Mouse (Mus musculus): ENCODE results near the gene Ifitm6.
"Not testable (repeated sequence)": the region's sequence is repeated elsewhere in the genome, so short reads cannot be mapped to it uniquely, and the experiment has no call there.

The Ifitm6 gene

GRCm38 (mm10) chr7:141008312-141008761 lies 9.4 kb downstream of the Ifitm6 start:
- peak; percentile 24 to 54 for DNase-seq

- DNase-seq: no peak
Measured at GRCm38 (mm10) chr7:141006914-141007313, 10.8 kb downstream of the Ifitm6 start.

- no peak for DNase-seq
Measured at GRCm38 (mm10) chr7:141006446-141006845, 11.3 kb downstream of the Ifitm6 start.

GRCm38 (mm10) chr7:141003248-141004010 lies 14.3 kb downstream of the Ifitm6 start:
- no peak for DNase-seq

- DNase-seq: no peak
Measured at GRCm38 (mm10) chr7:141000881-141001708, 16.6 kb downstream of the Ifitm6 start.

GRCm38 (mm10) chr7:140998853-140999700 lies 18.6 kb downstream of the Ifitm6 start:
- DNase-seq: no peak

GRCm38 (mm10) chr7:140997817-140998216 lies 19.9 kb downstream of the Ifitm6 start:
- no peak for DNase-seq

- DNase-seq: no peak
Measured at GRCm38 (mm10) chr7:140991117-140991689, 26.5 kb downstream of the Ifitm6 start.

- no peak for DNase-seq
Measured at GRCm38 (mm10) chr7:140990622-140991021, 27.1 kb downstream of the Ifitm6 start.

GRCm38 (mm10) chr7:140990185-140990584 lies 27.5 kb downstream of the Ifitm6 start:
- no peak for DNase-seq

GRCm38 (mm10) chr7:140989022-140989421 lies 28.7 kb downstream of the Ifitm6 start:
- no peak for DNase-seq

- DNase-seq: no peak
Measured at GRCm38 (mm10) chr7:140987182-140988138, 30.3 kb downstream of the Ifitm6 start.

- DNase-seq: no peak
Measured at GRCm38 (mm10) chr7:140982971-140983370, 34.8 kb downstream of the Ifitm6 start.

GRCm38 (mm10) chr7:140981704-140982103 lies 36.0 kb downstream of the Ifitm6 start:
- DNase-seq: no peak

GRCm38 (mm10) chr7:140976720-140977119 lies 41.0 kb downstream of the Ifitm6 start:
- DNase-seq: not testable (repeated sequence)

GRCm38 (mm10) chr7:140975465-140975864 lies 42.3 kb downstream of the Ifitm6 start:
- no peak for DNase-seq

GRCm38 (mm10) chr7:140974940-140975339 lies 42.8 kb downstream of the Ifitm6 start:
- DNase-seq: no peak

GRCm38 (mm10) chr7:140973396-140974165 lies 44.1 kb downstream of the Ifitm6 start:
- DNase-seq: peak in 1 of 2 experiments; percentile 38

- peak; percentile 51 to 64 for DNase-seq
Measured at GRCm38 (mm10) chr7:140971479-140972171, 46.1 kb downstream of the Ifitm6 start.

GRCm38 (mm10) chr7:140970931-140971330 lies 46.8 kb downstream of the Ifitm6 start:
- DNase-seq: no peak

All from kidney, postnatal 4 days (tissue).